Mouse (Mus musculus): ENCODE data around the gene Dusp14. TPM values are rescaled to one million over a fixed set of nuclear protein-coding genes. Genes with fewer than 3 reads are reported as not detected.

Dusp14 gene
- polyA plus RNA-seq, 1 experiment from 2014 or later: 22.9 TPM

- Histone ChIP-seq H3K27me3 (no peaks in the 10 kb centered on the region), H3K4me3 (no peak overlapping the region), H3K4me1 (0 out of 2 replicates have a peak, but pooled peaks cover 3% of the 10 kb centered on the region), H3K27ac (no peak overlapping the region), H3K36me3 (peaks cover 29% of the 10 kb centered on the region), H3K9me3 (no peaks in the 10 kb centered on the region), H3K4me2 (no peak overlapping the region), H3K9ac (no peak overlapping the region)
- 43% methylated on average over 12 of the region's 12 CpGs for WGBS
- no peak for ATAC-seq (ENCODE audit: insufficient number of reproducible peaks, low FRiP score, low TSS enrichment, low read depth)
These were observed 58.0 kb downstream of the Dusp14 start for GRCm38 (mm10) chr11:84011050-84011449.

- H3K9ac ChIP-seq: no peak overlapping the region
- peaks cover 33% of the 10 kb centered on the region for H3K36me3 ChIP-seq
- no peak overlapping the region for H3K4me3 ChIP-seq
- no peak for ATAC-seq (ENCODE audit: insufficient number of reproducible peaks, low FRiP score, low TSS enrichment, low read depth)
- no peaks in the 10 kb centered on the region for H3K9me3 ChIP-seq
- 0 out of 2 replicates have a peak, but pooled peaks cover 3% of the 10 kb centered on the region for H3K4me1 ChIP-seq
- H3K27ac ChIP-seq: no peak overlapping the region
- H3K27me3 ChIP-seq: no peaks in the 10 kb centered on the region
- no peak overlapping the region for H3K4me2 ChIP-seq
- 83% methylated on average over 9 of the region's 9 CpGs for WGBS
These were observed 58.6 kb downstream of the Dusp14 start for GRCm38 (mm10) chr11:84010411-84010810.

- Histone ChIP-seq H3K27ac (no peak overlapping the region), H3K4me1 (0 out of 2 replicates have a peak, but pooled peaks cover 3% of the 10 kb centered on the region), H3K4me2 (no peak overlapping the region), H3K27me3 (no peaks in the 10 kb centered on the region), H3K4me3 (no peak overlapping the region), H3K9ac (no peak overlapping the region), H3K36me3 (peaks cover 36% of the 10 kb centered on the region), H3K9me3 (no peaks in the 10 kb centered on the region)
- ATAC-seq (ENCODE audit: insufficient number of reproducible peaks, low FRiP score, low TSS enrichment, low read depth): no peak
- WGBS: 78% methylated on average over 9 of the region's 9 CpGs
These were observed 60.1 kb downstream of the Dusp14 start for GRCm38 (mm10) chr11:84009001-84009400.

GRCm38 (mm10) chr11:84003986-84004385, 65.1 kb downstream of the Dusp14 start:
- Histone ChIP-seq H3K36me3 (peaks cover 53% of the 10 kb centered on the region), H3K4me1 (no peaks in the 10 kb centered on the region), H3K27ac (no peak overlapping the region), H3K4me3 (no peak overlapping the region), H3K4me2 (no peak overlapping the region), H3K9ac (no peak overlapping the region), H3K27me3 (no peaks in the 10 kb centered on the region), H3K9me3 (no peaks in the 10 kb centered on the region)
- no peak for ATAC-seq (ENCODE audit: insufficient number of reproducible peaks, low FRiP score, low TSS enrichment, low read depth)
- 80% methylated on average over 6 of the region's 6 CpGs for WGBS

- H3K4me3 ChIP-seq: no peak overlapping the region
These were observed 67.8 kb downstream of the Dusp14 start for GRCm38 (mm10) chr11:84001257-84001656.

GRCm38 (mm10) chr11:83999411-83999915, 69.6 kb downstream of the Dusp14 start:
- WGBS: 86% methylated on average over 4 of the region's 4 CpGs
- no peak overlapping the region for H3K4me3 ChIP-seq
- no peak overlapping the region for H3K9ac ChIP-seq
- no peak for ATAC-seq (ENCODE audit: insufficient number of reproducible peaks, low FRiP score, low TSS enrichment, low read depth)
- H3K4me1 ChIP-seq: no peaks in the 10 kb centered on the region
- no peaks in the 10 kb centered on the region for H3K27me3 ChIP-seq
- H3K27ac ChIP-seq: no peak overlapping the region
- H3K9me3 ChIP-seq: no peaks in the 10 kb centered on the region
- H3K4me2 ChIP-seq: no peak overlapping the region
- peaks cover 72% of the 10 kb centered on the region for H3K36me3 ChIP-seq

More at GRCm38 (mm10) chr11:84001257-84001656, 67.8 kb downstream of the Dusp14 start:
- no peaks in the 10 kb centered on the region for H3K27me3 ChIP-seq
- H3K4me2 ChIP-seq: no peak overlapping the region
- WGBS: 85% methylated on average over 3 of the region's 3 CpGs
- H3K4me1 ChIP-seq: no peaks in the 10 kb centered on the region
- H3K9me3 ChIP-seq: no peaks in the 10 kb centered on the region
- peaks cover 62% of the 10 kb centered on the region for H3K36me3 ChIP-seq
- ATAC-seq (ENCODE audit: insufficient number of reproducible peaks, low FRiP score, low TSS enrichment, low read depth): no peak
- H3K27ac ChIP-seq: no peak overlapping the region
- no peak overlapping the region for H3K9ac ChIP-seq

- Histone ChIP-seq H3K4me1 (no peaks in the 10 kb centered on the region), H3K4me3 (no peak overlapping the region), H3K4me2 (no peak overlapping the region), H3K27me3 (no peaks in the 10 kb centered on the region), H3K9me3 (no peaks in the 10 kb centered on the region), H3K36me3 (peaks cover 72% of the 10 kb centered on the region), H3K27ac (no peak overlapping the region), H3K9ac (no peak overlapping the region)
- 76% methylated on average over 3 of the region's 3 CpGs for WGBS
- no peak for ATAC-seq (ENCODE audit: insufficient number of reproducible peaks, low FRiP score, low TSS enrichment, low read depth)
These were observed 70.1 kb downstream of the Dusp14 start for GRCm38 (mm10) chr11:83998993-83999392.

Other genes starting within 250 kb of the Dusp14 start
- 0.08 TPM in 1 of 2 replicates, not detected in the other for gene Hnf1b, start 219.2 kb downstream of the Dusp14 start, polyA plus RNA-seq (2015; fragmentation: Nextera tagmentation; extraction: Ambion mirVana)
- gene Ddx52, start 127.2 kb downstream of the Dusp14 start, polyA plus RNA-seq (2015; fragmentation: Nextera tagmentation; extraction: Ambion mirVana): 29.4 and 32.5 TPM in 2 replicates
- gene Synrg, start 104.8 kb downstream of the Dusp14 start, polyA plus RNA-seq (2015; fragmentation: Nextera tagmentation; extraction: Ambion mirVana): 8.9 and 11.0 TPM in 2 replicates
- 30.0 and 32.8 TPM in 2 replicates for gene Tada2a, start 60.3 kb upstream of the Dusp14 start, polyA plus RNA-seq (2015; fragmentation: Nextera tagmentation; extraction: Ambion mirVana)
- 12.4 and 13.0 TPM in 2 replicates for gene Acaca, start 60.4 kb upstream of the Dusp14 start, polyA plus RNA-seq (2015; fragmentation: Nextera tagmentation; extraction: Ambion mirVana)
- gene Gm11437, start 98.2 kb upstream of the Dusp14 start, polyA plus RNA-seq (2015; fragmentation: Nextera tagmentation; extraction: Ambion mirVana): not detected in 2 replicates

Measured in limb, embryonic 15.5 days (tissue).